Mouse (Mus musculus): Measurements from ENCODE around the gene Rhox3a2.
"Not testable (repeated sequence)": the region's sequence is repeated elsewhere in the genome, so short reads cannot be mapped to it uniquely, and the experiment has no call there.

Rhox3a2 gene

GRCm38 (mm10) chrX:37379728-37380127, at the start of gene Rhox3a2:
Gene Rhox3a2, plus strand, starts transcription at chrX:37380028.
- DNase-seq (ENCODE audit: low spot score): not testable (repeated sequence)

- not testable (repeated sequence) for DNase-seq (ENCODE audit: low spot score)
These were observed 10.7 kb downstream of the Rhox3a2 start, which contains the start of gene Rhox4a2 for GRCm38 (mm10) chrX:37390548-37390947. Gene Rhox4a2, plus strand, starts transcription at chrX:37390848.

GRCm38 (mm10) chrX:37411767-37412166, 31.9 kb downstream of the Rhox3a2 start, which contains the start of gene Rhox2b:
Gene Rhox2b, plus strand, starts transcription at chrX:37412067.
- not testable (repeated sequence) for DNase-seq (ENCODE audit: low spot score)

GRCm38 (mm10) chrX:37432194-37432593, 52.4 kb downstream of the Rhox3a2 start, which contains the start of gene Rhox4b:
Gene Rhox4b, plus strand, starts transcription at chrX:37432494.
- DNase-seq (ENCODE audit: low spot score): not testable (repeated sequence)

Data from layer of hippocampus, adult 11-12 months (tissue).